Mouse (Mus musculus): ENCODE data around the gene Enkur. TPM values are rescaled to one million over a fixed set of nuclear protein-coding genes. Genes with fewer than 3 reads are reported as not detected.
A peak's percentile ranks its signal among the peaks of the same experiment; 100 is the strongest.

Enkur gene
- polyA plus RNA-seq, 1 experiment from 2014 or later: 6.1 TPM

DNA sequence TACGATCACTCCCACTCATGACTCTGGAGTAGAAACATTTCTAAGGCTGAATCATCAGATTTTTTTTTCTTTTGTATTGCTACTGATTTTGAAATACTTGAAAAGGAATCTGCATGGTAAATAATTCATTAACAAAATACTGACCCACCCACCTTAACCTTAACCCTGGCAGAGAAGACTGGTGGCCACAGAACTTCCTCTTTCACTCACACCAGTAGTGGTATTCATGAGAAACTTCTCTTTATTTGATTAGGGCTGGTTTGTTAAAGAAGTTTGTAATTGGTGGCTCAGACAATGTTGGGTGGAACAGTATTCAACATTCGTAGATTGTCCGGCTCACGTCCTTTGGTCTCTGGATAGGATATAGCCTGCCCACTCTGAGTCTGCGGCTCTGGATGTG lies 26.0 kb downstream of the Enkur start:
- Histone ChIP-seq H3K9me3 (no peaks in the 10 kb centered on the region), H3K9ac (no peak overlapping the region), H3K36me3 (replicated peaks) (no peaks in the 10 kb centered on the region), H3K4me3 (no peak overlapping the region), H3K4me2 (no peak overlapping the region), H3K27ac (no peak overlapping the region), H3K27me3 (replicated peaks) (no peaks in the 10 kb centered on the region), H3K4me1 (no peaks in the 10 kb centered on the region)
- no peak for ATAC-seq (replicated peaks)
- 93% methylated on average over 5 of the region's 5 CpGs for WGBS

DNA sequence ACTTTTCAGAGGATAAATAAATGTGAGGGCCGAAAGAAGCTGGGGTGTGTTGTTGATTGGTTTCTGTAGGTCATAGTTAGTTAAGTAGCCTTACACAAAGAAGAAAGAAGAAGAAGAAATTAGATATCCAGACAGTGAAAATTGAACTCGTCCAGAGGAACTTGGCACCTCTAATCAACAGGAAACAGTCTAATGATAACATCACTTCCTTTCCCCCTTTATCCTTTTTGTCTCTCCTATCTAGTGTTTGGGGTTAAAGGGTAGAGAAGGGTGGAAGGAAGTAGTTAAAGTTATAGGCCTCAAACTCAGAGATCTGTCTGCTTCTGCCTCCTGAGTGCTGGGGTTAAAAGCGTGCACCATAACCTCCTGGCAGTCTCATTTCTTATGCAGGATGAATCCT lies 32.4 kb downstream of the Enkur start:
- Histone ChIP-seq H3K27me3 (replicated peaks) (no peaks in the 10 kb centered on the region), H3K27ac (no peak overlapping the region), H3K4me3 (no peak overlapping the region), H3K4me1 (no peaks in the 10 kb centered on the region), H3K9ac (no peak overlapping the region), H3K36me3 (replicated peaks) (no peaks in the 10 kb centered on the region), H3K4me2 (no peak overlapping the region), H3K9me3 (no peaks in the 10 kb centered on the region)
- ATAC-seq (replicated peaks): no peak
- 94% methylated on average over 3 of the region's 3 CpGs for WGBS

DNA sequence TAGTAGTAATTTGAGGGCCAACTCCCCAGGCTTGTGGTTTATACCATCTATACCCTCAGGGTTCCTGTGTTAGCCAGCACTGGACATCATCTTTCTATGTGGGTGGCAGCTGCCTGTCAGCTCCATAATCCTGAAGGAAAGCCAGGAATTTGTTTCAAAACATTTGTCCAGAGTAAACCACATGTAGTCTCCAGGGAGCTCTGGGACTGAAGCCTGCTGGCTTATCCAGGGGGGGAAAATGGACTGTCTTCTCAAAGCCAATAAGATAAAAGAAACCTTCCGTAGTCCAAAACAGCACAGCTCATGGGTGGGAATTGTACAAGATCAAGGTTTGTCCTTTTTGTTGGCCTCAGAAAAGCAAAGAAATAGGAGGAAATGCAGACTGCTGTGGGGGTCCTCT lies 37.2 kb downstream of the Enkur start:
- H3K4me2 ChIP-seq: no peak overlapping the region
- no peak overlapping the region for H3K4me3 ChIP-seq
- no peak for ATAC-seq (replicated peaks)
- H3K9ac ChIP-seq: no peak overlapping the region
- no peaks in the 10 kb centered on the region for H3K27me3 ChIP-seq (replicated peaks)
- 79% methylated on average over 1 of the region's 1 CpGs for WGBS
- no peak overlapping the region for H3K27ac ChIP-seq
- H3K4me1 ChIP-seq: no peaks in the 10 kb centered on the region
- no peaks in the 10 kb centered on the region for H3K9me3 ChIP-seq
- H3K36me3 ChIP-seq (replicated peaks): no peaks in the 10 kb centered on the region

DNA sequence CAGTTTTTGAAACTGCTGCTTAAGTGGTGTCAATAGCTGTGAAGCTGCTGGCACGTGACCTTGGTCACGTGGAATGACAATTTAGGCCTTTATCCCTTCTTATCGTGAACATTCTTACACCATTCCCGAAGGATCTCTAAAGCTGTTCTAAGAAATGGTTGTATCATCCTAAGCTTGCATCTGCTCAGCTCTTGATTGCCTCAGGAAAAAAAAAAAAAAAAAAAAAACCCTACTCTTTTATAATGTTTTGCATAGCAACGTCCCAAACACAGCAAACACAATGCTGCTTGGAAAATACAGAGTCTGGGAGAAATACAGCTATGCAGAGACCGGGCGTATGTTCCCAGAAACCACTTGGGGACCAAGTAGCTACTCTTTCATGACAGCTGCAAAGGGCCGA lies 40.9 kb downstream of the Enkur start:
- 65% methylated on average over 8 of the region's 8 CpGs for WGBS
- H3K4me3 ChIP-seq: no peak overlapping the region
- H3K9ac ChIP-seq: no peak overlapping the region
- no peak for ATAC-seq (replicated peaks)
- H3K36me3 ChIP-seq (replicated peaks): no peaks in the 10 kb centered on the region
- H3K9me3 ChIP-seq: no peaks in the 10 kb centered on the region
- no peak overlapping the region for H3K4me2 ChIP-seq
- no peak overlapping the region for H3K27ac ChIP-seq
- H3K4me1 ChIP-seq: no peaks in the 10 kb centered on the region
- H3K27me3 ChIP-seq (replicated peaks): no peaks in the 10 kb centered on the region

DNA sequence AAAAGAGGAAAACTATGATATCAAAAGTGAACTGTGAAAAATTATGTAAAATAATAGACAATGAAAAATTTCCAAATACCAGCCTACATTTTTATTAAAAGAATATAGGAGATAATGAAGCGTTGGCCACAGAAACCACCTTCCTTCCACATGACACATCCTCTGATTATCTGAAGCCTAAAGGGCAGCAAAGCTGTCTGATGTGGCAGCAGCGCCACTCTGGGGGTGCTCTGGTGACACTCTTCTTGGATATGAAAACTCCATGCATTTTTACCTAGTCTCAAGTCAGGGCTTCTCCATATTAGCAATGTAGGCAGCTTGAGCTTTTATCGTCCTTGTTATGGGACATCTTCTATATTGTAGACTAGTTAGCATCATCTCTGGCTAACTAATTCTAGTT lies 51.7 kb downstream of the Enkur start:
- no peak overlapping the region for H3K9ac ChIP-seq
- H3K27ac ChIP-seq: no peak overlapping the region
- H3K9me3 ChIP-seq: no peaks in the 10 kb centered on the region
- no peak overlapping the region for H3K4me2 ChIP-seq
- H3K4me1 ChIP-seq: no peaks in the 10 kb centered on the region
- 93% methylated on average over 3 of the region's 3 CpGs for WGBS
- no peaks in the 10 kb centered on the region for H3K36me3 ChIP-seq (replicated peaks)
- H3K4me3 ChIP-seq: no peak overlapping the region
- ATAC-seq (replicated peaks): no peak
- H3K27me3 ChIP-seq (replicated peaks): no peaks in the 10 kb centered on the region

DNA sequence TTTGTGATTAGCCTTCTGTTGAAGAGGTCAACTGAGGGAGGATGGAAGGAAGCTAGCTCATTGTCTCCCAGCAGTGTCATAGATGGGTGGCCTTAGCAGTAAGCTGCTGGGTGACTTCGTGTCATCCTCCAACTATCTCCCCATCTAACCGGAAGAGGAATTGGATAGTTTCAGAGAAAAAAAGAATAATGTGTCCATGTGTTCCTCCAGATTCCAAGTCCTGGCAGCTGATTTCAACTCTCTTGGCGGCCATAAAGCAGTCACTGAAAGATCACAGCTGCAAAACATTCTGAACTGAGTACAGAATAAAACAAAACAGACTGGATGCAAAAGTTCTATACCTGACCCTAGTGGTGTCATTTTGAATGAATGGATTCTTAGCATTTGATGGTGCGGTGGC lies 58.0 kb downstream of the Enkur start:
- Histone ChIP-seq H3K9ac (no peak overlapping the region), H3K27ac (no peak overlapping the region), H3K27me3 (replicated peaks) (no peaks in the 10 kb centered on the region), H3K9me3 (no peaks in the 10 kb centered on the region), H3K4me1 (peaks cover 9% of the 10 kb centered on the region), H3K36me3 (replicated peaks) (no peaks in the 10 kb centered on the region), H3K4me3 (no peak overlapping the region), H3K4me2 (no peak overlapping the region)
- no peak for ATAC-seq (replicated peaks)
- 91% methylated on average over 4 of the region's 4 CpGs for WGBS

DNA sequence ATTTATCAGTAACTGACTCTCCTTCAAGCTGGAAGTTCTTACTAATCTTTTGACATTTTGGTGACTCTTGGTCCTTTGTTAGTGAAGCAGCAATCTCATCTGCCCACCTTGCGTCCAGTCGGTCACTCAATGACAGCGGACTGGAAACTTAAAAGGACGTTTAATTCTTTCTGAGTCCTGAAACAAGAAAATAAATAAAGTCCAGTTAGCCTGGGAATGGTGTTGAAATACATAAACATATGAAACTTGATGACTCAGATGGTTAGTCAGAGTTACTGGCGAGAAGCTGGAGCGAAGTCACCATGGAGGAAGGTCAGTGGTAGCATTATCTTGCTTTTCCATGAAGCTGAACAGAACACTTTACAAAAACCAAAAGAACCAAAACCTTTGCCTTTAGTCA lies 58.7 kb downstream of the Enkur start:
- Histone ChIP-seq H3K36me3 (replicated peaks) (no peaks in the 10 kb centered on the region), H3K9me3 (no peaks in the 10 kb centered on the region), H3K4me1 (peaks cover 13% of the 10 kb centered on the region), H3K9ac (no peak overlapping the region), H3K27ac (no peak overlapping the region), H3K27me3 (replicated peaks) (no peaks in the 10 kb centered on the region), H3K4me2 (no peak overlapping the region), H3K4me3 (no peak overlapping the region)
- ATAC-seq (replicated peaks): no peak
- 86% methylated on average over 6 of the region's 6 CpGs for WGBS

DNA sequence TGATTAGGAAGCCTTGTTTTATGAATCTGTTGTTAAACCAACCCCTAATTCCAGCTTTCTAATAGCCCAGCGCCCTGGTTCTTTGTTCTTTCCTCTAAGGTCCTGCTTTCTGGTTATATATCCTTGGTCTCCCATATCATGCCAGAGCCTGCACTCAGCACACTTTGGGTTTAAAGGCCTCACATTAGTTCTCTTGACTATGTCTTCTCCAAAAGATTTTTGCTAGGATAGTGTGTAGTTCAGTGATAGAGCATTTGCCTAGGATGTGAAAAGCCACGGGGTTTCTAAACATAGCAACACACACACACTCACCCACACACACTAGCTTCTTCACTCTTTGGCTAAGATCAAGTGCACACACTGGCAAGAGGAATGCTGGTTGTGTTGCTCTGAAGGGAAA lies 62.5 kb downstream of the Enkur start:
- ATAC-seq (replicated peaks): peak; percentile 35
- Histone ChIP-seq H3K27me3 (replicated peaks) (no peaks in the 10 kb centered on the region), H3K9me3 (no peaks in the 10 kb centered on the region), H3K27ac (peak overlapping the region; percentile 94), H3K4me1 (peaks cover 15% of the 10 kb centered on the region), H3K4me2 (peak overlapping the region; percentile 99), H3K36me3 (replicated peaks) (no peaks in the 10 kb centered on the region), H3K4me3 (peak overlapping the region; percentile 68), H3K9ac (peak overlapping the region; percentile 82)
- WGBS: 4% methylated on average over 2 of the region's 2 CpGs

DNA sequence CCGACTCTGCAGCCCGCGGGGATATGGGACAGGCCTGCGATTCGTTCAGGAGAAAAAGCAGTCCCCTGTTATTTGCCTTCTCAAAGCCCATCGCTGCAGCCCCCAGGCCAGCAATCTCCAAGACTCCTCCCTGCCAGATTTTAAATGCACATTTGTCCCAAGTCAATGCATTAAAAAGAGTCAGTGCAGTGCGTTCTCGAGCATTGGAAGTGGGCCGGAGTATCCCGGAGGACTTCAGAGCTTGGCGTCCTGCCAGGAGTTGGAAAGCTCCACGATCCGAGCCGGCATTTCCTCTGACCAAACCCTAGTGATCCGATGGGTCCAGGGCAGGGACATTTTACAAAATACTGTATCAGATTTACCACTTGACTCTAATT lies 63.0 kb downstream of the Enkur start:
- Histone ChIP-seq H3K9me3 (no peaks in the 10 kb centered on the region), H3K27me3 (replicated peaks) (no peaks in the 10 kb centered on the region), H3K4me3 (peak overlapping the region; percentile 68), H3K9ac (peak overlapping the region; percentile 82), H3K27ac (peak overlapping the region; percentile 94), H3K4me1 (peaks cover 15% of the 10 kb centered on the region), H3K36me3 (replicated peaks) (no peaks in the 10 kb centered on the region), H3K4me2 (peak overlapping the region; percentile 99)
- ATAC-seq (replicated peaks): peak; percentile 81
- under 1% methylated on average over 15 of the region's 15 CpGs for WGBS

DNA sequence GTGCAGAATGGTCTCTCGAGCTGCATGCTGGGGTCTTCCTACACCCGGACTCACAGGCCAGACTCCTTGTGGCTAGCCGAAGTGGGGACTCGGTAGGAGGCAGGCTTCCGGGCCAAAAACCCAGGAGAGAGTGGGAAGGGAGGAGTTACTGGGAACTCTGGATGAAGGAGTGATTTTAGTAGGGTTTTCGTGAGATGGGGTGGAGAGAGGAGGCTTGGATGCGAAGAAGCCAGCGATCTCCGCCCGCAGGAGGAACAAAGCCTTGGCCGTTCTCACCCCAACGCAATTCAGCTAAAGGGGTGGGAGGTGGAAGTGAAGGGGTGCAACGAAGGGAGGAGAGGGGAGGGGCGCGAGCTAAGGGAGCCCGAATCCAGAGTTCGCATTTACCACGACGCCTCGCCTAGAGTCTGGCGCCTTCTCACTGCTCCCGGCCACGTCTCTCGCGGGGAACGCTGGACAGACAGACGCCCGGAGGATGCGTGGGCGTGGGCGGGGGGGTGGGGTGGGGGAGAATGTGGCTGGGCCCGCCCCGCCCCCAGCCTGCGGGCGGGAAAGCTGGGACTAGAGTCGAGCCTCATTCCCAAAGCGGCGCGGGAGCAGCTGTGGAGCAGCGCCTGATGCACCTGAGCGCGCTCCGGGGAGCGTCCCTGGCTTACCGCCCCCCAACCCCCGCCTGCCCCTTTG lies 63.5 kb downstream of the Enkur start:
- Histone ChIP-seq H3K27me3 (replicated peaks) (no peaks in the 10 kb centered on the region), H3K9ac (peak overlapping the region; percentile 82), H3K36me3 (replicated peaks) (no peaks in the 10 kb centered on the region), H3K27ac (peak overlapping the region; percentile 94), H3K9me3 (no peaks in the 10 kb centered on the region), H3K4me3 (peak overlapping the region; percentile 68), H3K4me2 (peak overlapping the region; percentile 99), H3K4me1 (peaks cover 15% of the 10 kb centered on the region)
- ATAC-seq (replicated peaks): peak; percentile 90
- WGBS: under 1% methylated on average over 42 of the region's 46 CpGs

DNA sequence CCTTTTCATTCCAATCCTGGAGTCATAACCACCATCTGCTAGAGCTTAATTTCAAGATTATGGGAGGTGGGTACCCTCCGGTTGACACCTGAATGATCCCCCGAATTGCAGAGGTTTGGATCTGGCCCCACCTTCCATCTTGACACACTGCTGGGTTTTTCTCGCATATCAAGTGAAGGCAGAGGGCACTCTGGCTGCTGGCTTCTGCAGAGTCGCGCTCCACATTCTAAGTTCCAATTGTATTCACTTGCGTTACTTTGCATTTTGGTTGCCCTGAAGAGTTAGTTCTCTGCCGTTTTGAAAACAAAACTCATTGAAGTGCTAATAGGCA lies 64.0 kb downstream of the Enkur start:
- H3K27ac ChIP-seq: peak overlapping the region; percentile 94
- ATAC-seq (replicated peaks): peak; percentile 44
- H3K9ac ChIP-seq: peak overlapping the region; percentile 82
- no peaks in the 10 kb centered on the region for H3K9me3 ChIP-seq
- peak overlapping the region; percentile 99 for H3K4me2 ChIP-seq
- H3K4me3 ChIP-seq: peak overlapping the region; percentile 68
- H3K36me3 ChIP-seq (replicated peaks): no peaks in the 10 kb centered on the region
- peaks cover 15% of the 10 kb centered on the region for H3K4me1 ChIP-seq
- no peaks in the 10 kb centered on the region for H3K27me3 ChIP-seq (replicated peaks)
- WGBS: 12% methylated on average over 7 of the region's 7 CpGs

All from midbrain, embryonic 15.5 days (tissue).